Mouse (Mus musculus): Measurements from ENCODE around the gene Muc2.

GRCm38 (mm10) chr7:141774855-141775254, 84.7 kb downstream of the Muc2 start:
- TF ChIP-seq CTCF (IDR thresholded peaks at IDR 0.05; ENCODE audit: borderline replicate concordance, insufficient read depth, low read length) = no peak
- TF ChIP-seq POLR2A (IDR thresholded peaks at IDR 0.05; ENCODE audit: low read depth, low read length) = no peak
